Mouse (Mus musculus): ENCODE measurements at regions not wholly inside any gene's neighbourhood (a gene's known extent, or its start where the extent isn't known, plus 50 kb on each side); places are given as distances from the start of the nearest gene placed in this dataset.

DNA sequence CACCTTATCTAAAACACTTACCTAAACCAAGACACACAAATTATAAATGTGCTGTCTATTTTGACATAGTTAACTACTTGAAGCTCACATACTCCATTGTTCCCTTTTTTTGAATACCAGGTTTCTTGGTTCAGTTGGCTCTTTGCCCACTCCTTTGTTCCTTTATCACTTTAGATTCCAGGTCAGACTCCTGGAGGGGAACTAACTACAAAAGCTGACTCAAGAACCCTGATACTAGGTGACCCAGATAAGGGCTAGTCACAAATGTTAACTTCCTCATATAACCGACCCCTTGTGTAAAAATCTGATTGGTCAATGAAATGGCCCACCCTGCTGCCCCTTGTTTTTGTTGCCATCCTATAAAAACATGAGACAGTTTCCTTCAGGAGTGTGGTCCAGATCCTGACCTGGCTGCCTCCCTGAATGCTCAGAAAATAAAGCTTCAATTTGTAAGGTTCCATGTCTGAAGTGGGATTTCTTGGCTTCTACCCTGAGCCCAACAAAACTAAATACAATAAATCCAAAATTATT is 593.9 kb downstream of the Slco4c1 start:
- DNase-seq = no peak

DNA sequence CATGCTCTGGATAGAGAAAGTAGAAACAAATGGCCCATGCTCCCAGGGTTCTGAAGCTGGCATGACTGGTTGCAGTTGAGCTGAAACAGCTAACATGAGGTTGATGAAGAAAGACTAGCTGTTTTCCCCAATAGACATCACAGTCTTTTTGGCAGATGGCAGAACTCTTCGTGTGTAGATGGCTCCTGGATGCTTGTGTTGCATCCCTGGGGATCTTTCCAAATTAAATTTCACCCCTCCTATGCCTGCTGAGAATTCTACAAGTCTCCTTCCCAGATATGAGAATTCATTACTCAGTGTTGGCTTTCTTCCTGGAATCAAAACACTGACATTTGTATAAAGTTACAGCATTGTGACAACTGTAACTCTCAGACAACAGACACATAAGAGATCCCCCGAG is 595.3 kb downstream of the Slco4c1 start:
- DNase-seq = no peak

Small RNA genes in the stretch of these regions (microRNA-seq; reads per million reads assigned to microRNA genes)
- 0 reads per million in 2 experiments for gene Gm22917
